Mouse (Mus musculus): Measurements from ENCODE around the gene Dusp11. TPM values are rescaled to one million over a fixed set of nuclear protein-coding genes. Genes with fewer than 3 reads are reported as not detected.
"Not testable (repeated sequence)": the region's sequence is repeated elsewhere in the genome, so short reads cannot be mapped to it uniquely, and the experiment has no call there.

Gene Dusp11
- 10 to 100 TPM; 69.9 to 89.7 TPM for total RNA-seq (2021)

GRCm38 (mm10) chr6:85961101-85962091 lies at the start of gene Dusp11:
Dusp11 (minus strand) TSS chr6:85961667.
- DNase-seq (ENCODE audit: low spot score in 2 of 2) = peak; percentile 92 to 96
- intact Hi-C loops (cut with DNase I) = loop anchor here (5.0 kb wide), 1 partner anchor 41 kb away; no protein-coding TSS in a partner anchor

GRCm38 (mm10) chr6:86009980-86010379 lies 48.5 kb upstream of the Dusp11 start:
- peak; percentile 65 to 73 for DNase-seq (ENCODE audit: low spot score in 2 of 2)
- intact Hi-C loops (cut with DNase I) = loop anchor here (5.0 kb wide), 1 partner anchor 178 kb away; the partner anchor contains the start of gene Nat8

GRCm38 (mm10) chr6:86004271-86005148 lies 43.0 kb upstream of the Dusp11 start:
- peak; percentile 65 to 80 for DNase-seq (ENCODE audit: low spot score in 2 of 2)
- intact Hi-C loops (cut with DNase I) = loop anchor here (5.0 kb wide), 1 partner anchor 42 kb away; the partner anchor contains the start of gene Dusp11

GRCm38 (mm10) chr6:86003405-86003925 lies 42.0 kb upstream of the Dusp11 start:
- intact Hi-C loops (cut with DNase I) = loop anchor here (5.0 kb wide), 1 partner anchor 41 kb away; the partner anchor contains the start of gene Dusp11

GRCm38 (mm10) chr6:85990774-85991173 lies 29.3 kb upstream of the Dusp11 start:
- intact Hi-C loops (cut with DNase I); DNase-seq (ENCODE audit: low spot score in 2 of 2): not testable (repeated sequence)

More at GRCm38 (mm10) chr6:86003405-86003925, 42.0 kb upstream of the Dusp11 start:
- DNase-seq (ENCODE audit: low spot score in 2 of 2) = no peak

- DNase-seq (ENCODE audit: low spot score in 2 of 2); intact Hi-C loops (cut with DNase I): not testable (repeated sequence)
Measured at GRCm38 (mm10) chr6:85989570-85989969, 28.1 kb upstream of the Dusp11 start.

- DNase-seq (ENCODE audit: low spot score in 2 of 2) = no peak
- intact Hi-C loops (cut with DNase I) = no loop called here
Measured at GRCm38 (mm10) chr6:85984351-85984750, 22.9 kb upstream of the Dusp11 start.

GRCm38 (mm10) chr6:85978736-85979135 lies 17.3 kb upstream of the Dusp11 start:
- intact Hi-C loops (cut with DNase I); DNase-seq (ENCODE audit: low spot score in 2 of 2): not testable (repeated sequence)

GRCm38 (mm10) chr6:85976242-85976641 lies 14.8 kb upstream of the Dusp11 start:
- no peak for DNase-seq (ENCODE audit: low spot score in 2 of 2)
- intact Hi-C loops (cut with DNase I) = no loop called here

GRCm38 (mm10) chr6:85975761-85976160 lies 14.3 kb upstream of the Dusp11 start:
- no peak for DNase-seq (ENCODE audit: low spot score in 2 of 2)
- intact Hi-C loops (cut with DNase I) = no loop called here

GRCm38 (mm10) chr6:85974941-85975617 lies 13.6 kb upstream of the Dusp11 start:
- intact Hi-C loops (cut with DNase I) = no loop called here
- DNase-seq (ENCODE audit: low spot score in 2 of 2) = no peak

- intact Hi-C loops (cut with DNase I) = no loop called here
- peak in 1 of 2 experiments; percentile 72 for DNase-seq (ENCODE audit: low spot score in 2 of 2)
Measured at GRCm38 (mm10) chr6:85973336-85973735, 11.9 kb upstream of the Dusp11 start.

GRCm38 (mm10) chr6:85972699-85973098 lies 11.2 kb upstream of the Dusp11 start:
- intact Hi-C loops (cut with DNase I) = no loop called here
- no peak for DNase-seq (ENCODE audit: low spot score in 2 of 2)

- intact Hi-C loops (cut with DNase I) = no loop called here
- DNase-seq (ENCODE audit: low spot score in 2 of 2) = peak in 1 of 2 experiments; percentile 25
Measured at GRCm38 (mm10) chr6:85969889-85970288, 8.4 kb upstream of the Dusp11 start.

- no peak for DNase-seq (ENCODE audit: low spot score in 2 of 2)
- intact Hi-C loops (cut with DNase I) = no loop called here
Measured at GRCm38 (mm10) chr6:85966686-85967085, 5.2 kb upstream of the Dusp11 start.

- intact Hi-C loops (cut with DNase I); DNase-seq (ENCODE audit: low spot score in 2 of 2): not testable (repeated sequence)
Measured at GRCm38 (mm10) chr6:85966081-85966480, 4.6 kb upstream of the Dusp11 start.

GRCm38 (mm10) chr6:85957581-85957980 lies 3.9 kb downstream of the Dusp11 start:
- no peak for DNase-seq (ENCODE audit: low spot score in 2 of 2)
- intact Hi-C loops (cut with DNase I) = no loop called here

GRCm38 (mm10) chr6:85948549-85948948 lies 12.9 kb downstream of the Dusp11 start:
- DNase-seq (ENCODE audit: low spot score in 2 of 2) = peak in 1 of 2 experiments; percentile 22
- intact Hi-C loops (cut with DNase I) = no loop called here

GRCm38 (mm10) chr6:85942469-85942868 lies 19.0 kb downstream of the Dusp11 start:
- no peak for DNase-seq (ENCODE audit: low spot score in 2 of 2)
- intact Hi-C loops (cut with DNase I) = no loop called here

All from left cerebral cortex, postnatal 25 days (tissue).